Mouse (Mus musculus) lung, postnatal 36 days (tissue): Measurements from ENCODE around the gene Mylpf.
"Not testable (repeated sequence)": the region's sequence is repeated elsewhere in the genome, so short reads cannot be mapped to it uniquely, and the experiment has no call there.

Source experiments
- DNase-seq: peaks from one replicate; pipeline ENCODE4 v3.0.0; 2022; ENCODE audit warnings: mixed read lengths

Gene Mylpf

DNA sequence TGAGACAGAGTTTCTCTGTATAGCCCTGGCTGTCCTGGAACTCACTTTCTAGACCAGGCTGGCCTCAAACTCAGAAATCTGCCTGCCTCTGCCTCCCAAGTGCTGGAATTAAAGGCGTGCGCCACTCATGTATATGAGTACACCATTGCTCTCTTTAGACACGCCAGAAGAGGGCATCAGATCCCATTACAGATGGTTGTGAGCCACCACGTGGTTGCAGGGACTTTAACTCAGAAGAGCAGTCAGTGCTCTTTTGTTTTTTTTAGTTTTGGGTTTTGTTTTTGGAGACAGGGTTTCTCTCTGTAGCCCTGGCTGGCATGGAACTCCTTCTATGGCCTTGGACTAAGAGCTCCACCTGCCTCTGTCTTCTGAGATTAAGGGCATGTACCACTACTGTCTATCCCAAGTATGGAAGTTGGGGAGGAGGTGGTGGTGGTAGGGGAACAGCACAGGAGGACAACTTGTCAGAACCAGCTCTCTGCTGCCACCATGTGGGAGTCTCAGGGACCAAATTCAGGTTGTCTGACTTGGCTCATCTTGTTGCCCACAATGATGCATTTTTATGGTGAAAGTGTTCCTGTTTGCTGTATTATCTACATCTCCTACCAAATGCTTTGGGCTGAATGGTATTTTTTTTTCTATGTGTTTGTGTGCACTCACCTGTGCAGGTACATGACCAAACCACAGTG lies 20.1 kb downstream of the Mylpf start:
- peak; percentile 88 for DNase-seq

DNA sequence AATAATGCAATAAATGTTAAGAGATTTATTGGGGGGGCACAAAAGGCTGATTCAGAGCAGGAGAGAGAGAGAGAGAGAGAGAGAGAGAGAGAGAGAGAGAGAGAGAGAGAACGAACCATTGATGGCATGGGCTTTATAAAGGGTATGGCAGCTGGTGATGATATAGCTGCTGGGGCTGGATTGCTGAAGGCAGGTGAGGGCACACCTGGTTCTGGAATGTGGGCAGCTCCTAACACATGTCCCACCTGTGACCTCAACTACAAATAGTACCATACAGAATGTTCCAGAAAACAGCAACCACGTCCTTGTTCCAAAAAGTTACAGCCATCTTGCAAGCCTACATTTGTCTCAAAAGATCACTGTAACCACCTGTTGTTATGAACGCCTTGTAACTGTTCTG lies 22.7 kb downstream of the Mylpf start:
- DNase-seq, result no peak

GRCm38 (mm10) chr7:127231826-127232621 lies 23.3 kb downstream of the Mylpf start:
- no peak for DNase-seq

DNA sequence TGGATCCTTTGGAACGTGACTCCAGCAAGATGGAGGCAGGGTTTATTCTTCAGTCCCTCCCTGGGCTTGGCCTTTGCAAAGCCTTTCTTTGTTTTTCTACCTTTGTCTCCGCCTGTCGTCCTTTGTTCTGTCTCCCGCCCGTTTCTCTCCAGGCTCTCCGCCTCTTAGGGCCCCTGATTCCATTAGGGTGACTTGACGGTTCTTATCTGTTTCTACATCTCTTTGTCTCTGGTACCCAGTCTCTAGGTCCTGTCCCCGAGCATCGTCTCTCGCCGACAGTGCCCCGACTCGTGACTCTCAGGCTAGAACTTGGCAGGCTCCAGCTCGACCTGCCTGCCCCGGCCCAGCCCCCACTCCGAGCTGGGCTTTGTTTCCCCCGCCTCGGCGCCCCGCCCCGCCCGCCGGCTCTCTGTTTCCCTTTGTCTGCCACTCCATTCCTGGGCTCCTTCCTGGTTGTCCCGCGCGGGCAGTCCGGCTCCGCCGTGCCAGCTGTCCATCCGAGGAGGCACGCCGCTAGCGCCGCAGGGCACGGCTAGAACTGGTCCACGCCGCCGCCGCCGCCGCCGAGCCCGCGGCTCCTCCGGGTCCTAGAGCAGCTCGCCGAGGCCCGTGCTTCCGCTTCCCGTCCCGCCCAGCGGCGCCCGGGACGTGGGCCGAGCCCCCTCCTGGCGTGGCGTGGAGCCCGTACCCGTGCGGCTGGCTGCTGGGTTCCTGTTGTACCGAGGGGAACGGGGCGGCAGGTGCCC lies 24.1 kb downstream of the Mylpf start, which contains the start of the genes Zfp553 and Sept1:
TSS of gene Zfp553 (plus strand) at position 440 of the 746 bp plus-strand sequence.
TSS of gene Sept1 (minus strand) at position 509 of the 746 bp plus-strand sequence.
- DNase-seq, result peak; percentile 83

- DNase-seq, result no peak
Measured at GRCm38 (mm10) chr7:127233368-127233749, 24.7 kb downstream of the Mylpf start.

DNA sequence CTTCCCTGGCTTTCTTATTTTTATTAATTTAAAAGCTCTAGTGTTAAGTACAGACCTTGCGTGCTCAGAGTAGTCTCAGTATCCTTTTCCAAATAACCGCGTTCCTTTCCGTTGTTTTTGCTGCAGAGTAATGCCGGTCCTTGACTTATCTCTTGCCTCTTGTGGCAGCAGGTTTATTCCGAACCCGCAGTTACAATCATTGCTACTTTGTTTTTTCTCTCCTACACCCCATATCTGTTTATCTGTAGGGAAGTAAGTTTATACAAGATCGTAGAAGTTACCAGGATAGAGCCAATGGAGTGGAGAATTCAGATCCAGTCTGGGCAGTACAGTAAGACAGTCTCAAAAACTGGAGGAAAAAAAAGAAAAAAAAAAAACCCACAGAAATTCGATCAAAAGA lies 25.1 kb downstream of the Mylpf start:
- DNase-seq, result no peak

- no peak for DNase-seq
Measured at GRCm38 (mm10) chr7:127234777-127235176, 26.1 kb downstream of the Mylpf start.

DNA sequence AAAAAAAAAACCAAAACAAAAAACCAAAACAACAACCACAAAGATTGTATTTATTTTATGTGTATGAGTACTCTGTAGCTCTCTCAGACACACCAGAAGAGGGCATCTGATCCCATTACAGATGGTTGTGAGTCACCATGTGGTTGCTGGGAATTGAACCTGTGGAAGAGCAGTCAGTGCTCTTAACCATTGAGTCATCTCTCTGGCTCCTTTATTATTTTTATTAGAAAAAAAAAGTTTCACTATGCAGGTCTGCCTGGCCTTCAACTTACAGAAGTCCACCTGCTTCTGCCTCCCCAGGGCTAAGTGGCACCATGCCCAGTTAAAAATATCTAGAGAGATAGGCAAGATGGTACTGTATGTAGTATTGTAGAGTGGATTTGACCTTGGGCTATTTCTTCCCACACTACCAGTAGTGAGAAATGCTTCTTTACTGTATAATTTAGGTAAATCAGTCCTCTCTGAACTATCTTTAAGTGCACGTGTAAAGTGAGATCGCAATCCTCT lies 34.7 kb downstream of the Mylpf start:
- DNase-seq, result no peak

DNA sequence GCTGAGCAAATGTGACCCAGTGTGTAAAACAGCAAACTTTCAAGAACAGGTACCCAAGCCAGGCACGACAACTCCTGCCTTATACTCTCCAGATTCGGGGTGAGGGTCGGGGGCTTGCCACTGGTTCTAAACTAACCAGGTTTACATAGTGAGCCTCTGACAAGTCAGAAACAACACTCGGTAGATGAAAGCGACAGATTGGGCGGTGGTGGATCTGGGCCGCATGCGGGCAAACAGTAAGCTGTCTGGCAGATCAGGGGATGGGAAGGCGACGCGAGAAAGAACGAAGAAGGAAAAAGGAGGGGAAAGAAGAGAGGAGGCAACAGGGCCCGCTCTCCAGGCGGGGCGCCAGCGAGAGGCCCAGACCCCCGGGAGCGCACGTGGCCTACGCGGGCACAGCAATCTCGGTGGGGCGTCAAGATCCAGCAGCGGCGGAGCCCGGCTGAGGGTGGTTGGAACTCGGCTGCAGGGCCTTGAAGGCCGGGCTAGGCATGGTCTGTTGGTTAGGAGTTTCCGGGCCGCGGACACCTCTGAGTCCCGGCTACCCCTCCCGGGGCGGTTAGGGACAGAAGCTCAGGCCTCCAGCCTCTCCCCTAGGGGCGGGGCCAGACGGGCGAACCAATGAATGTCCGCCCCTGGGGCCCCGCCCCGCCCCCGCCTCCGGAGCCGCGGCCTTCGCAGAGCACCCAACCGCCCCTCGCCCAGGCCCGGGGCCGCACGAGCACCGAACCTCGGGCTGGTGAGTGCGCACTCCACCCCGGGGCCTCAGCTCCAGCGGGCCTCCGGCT lies 35.4 kb downstream of the Mylpf start, which contains the start of gene Zfp771:
TSS of gene Zfp771 (plus strand) at position 405 of the 788 bp plus-strand sequence.
- peak; percentile 98 for DNase-seq

GRCm38 (mm10) chr7:127244658-127245510 lies 36.2 kb downstream of the Mylpf start:
- DNase-seq, result peak; percentile 42

DNA sequence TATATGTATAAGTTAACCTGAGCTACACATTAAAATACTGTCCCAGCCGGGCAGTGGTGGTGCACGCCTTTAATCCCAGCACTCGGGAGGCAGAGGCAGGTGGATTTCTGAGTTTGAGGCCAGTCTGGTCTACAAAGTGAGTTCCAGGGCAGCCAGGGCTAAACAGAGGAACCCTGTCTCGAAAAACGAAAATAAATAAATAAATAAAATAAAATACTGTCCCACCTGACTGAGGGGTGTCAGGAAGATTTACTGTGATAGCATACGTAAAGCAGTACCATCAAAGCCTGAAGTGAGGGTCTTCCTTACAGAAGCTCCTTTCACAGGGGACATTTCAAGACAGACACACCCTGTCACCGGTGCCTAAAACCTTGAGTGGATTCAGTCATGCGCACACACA lies 41.8 kb downstream of the Mylpf start:
- DNase-seq, result not testable (repeated sequence)

- peak; percentile 55 for DNase-seq
Measured at GRCm38 (mm10) chr7:127252414-127252813, 43.7 kb downstream of the Mylpf start.

GRCm38 (mm10) chr7:127253341-127253740 lies 44.7 kb downstream of the Mylpf start:
- no peak for DNase-seq

- DNase-seq, result peak; percentile 96
Measured at GRCm38 (mm10) chr7:127253821-127254769, 45.4 kb downstream of the Mylpf start.

DNA sequence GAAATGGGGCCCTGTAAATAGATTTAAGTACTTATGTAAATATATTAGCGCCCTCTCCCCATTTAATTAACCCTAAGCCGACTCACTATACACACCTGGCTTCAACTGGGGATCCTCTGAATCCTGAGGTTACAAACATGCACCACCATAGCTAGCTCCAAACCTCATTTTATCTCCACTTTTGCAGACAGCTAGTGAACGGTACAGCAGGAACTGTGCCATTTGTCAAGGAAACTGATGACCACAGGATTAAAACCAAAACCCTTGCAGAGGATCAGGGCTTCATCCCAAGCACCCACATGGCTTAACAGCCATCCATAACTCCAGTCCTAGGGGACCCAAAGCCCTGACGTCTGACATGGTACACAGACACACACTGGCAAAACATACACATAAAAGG lies 46.3 kb downstream of the Mylpf start:
- no peak for DNase-seq

- no peak for DNase-seq
Measured at GRCm38 (mm10) chr7:127255965-127256364, 47.3 kb downstream of the Mylpf start.

GRCm38 (mm10) chr7:127256518-127256917 lies 47.8 kb downstream of the Mylpf start:
- peak; percentile 18 for DNase-seq

GRCm38 (mm10) chr7:127259186-127259905 lies 50.7 kb downstream of the Mylpf start:
- DNase-seq, result no peak
